Mouse (Mus musculus) testis, adult 2 months (tissue): ENCODE measurements around the gene A930017K11Rik.

Source experiments
- CTCF ChIP-seq: fragments of 200-500 bp; IDR thresholded peaks from 2 replicates; pipeline ENCODE4 v1.5.1; 2012; ENCODE audit warnings: low read depth, mild to moderate bottlenecking, inconsistent platforms, low read length, moderate library complexity; ENCODE audit not compliant: control insufficient read depth, insufficient read depth, insufficient replicate concordance
- POLR2A ChIP-seq: fragments of 200-500 bp; IDR thresholded peaks from 2 replicates; pipeline ENCODE4 v1.6.1; 2012; ENCODE audit warnings: low read depth, mild to moderate bottlenecking, inconsistent platforms, low read length, moderate library complexity; ENCODE audit not compliant: control insufficient read depth

DNA sequence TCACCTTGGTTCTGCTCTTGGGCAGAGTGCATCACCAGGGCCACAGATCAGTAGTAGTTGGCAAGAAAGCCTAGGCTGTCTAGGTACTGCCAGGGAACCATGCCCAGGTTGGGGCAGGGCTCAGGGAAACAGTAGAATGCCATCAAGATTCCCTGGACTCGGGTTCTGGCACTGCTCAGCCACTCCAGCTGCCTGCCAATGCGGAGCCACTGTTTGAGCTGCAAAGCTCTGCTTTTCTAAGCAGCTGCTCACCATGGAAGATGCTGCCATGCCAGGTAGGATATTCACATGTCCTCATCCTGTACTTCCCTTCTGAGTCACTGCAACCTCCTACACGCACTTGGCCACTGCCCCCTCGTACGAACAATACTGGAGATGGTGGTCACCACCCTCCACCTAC lies 28.5 kb upstream of the A930017K11Rik start:
- TF ChIP-seq CTCF (no peak), POLR2A (no peak)
